Mouse (Mus musculus) mature B cell (primary cell): Measurements from ENCODE around the gene Pheta1.

ENCODE experiments used
- in situ Hi-C: fragments of 300-500 bp; cut with MboI; formaldehyde crosslinking; loops from 2 replicates; pipeline ENCODE4 v1.14.3; 2019

Pheta1 gene

GRCm38 (mm10) chr5:121889819-121890362, 41.1 kb downstream of the Pheta1 start:
- in situ Hi-C loops = no loop called here

- in situ Hi-C loops = no loop called here
These were observed 42.1 kb downstream of the Pheta1 start for GRCm38 (mm10) chr5:121890925-121891324.

GRCm38 (mm10) chr5:121892281-121892680, 43.5 kb downstream of the Pheta1 start:
- in situ Hi-C loops = no loop called here

GRCm38 (mm10) chr5:121893581-121893980, 44.8 kb downstream of the Pheta1 start:
- in situ Hi-C loops = no loop called here

- in situ Hi-C loops = no loop called here
These were observed 45.9 kb downstream of the Pheta1 start for GRCm38 (mm10) chr5:121894647-121895046.

GRCm38 (mm10) chr5:121895117-121895756, 46.5 kb downstream of the Pheta1 start:
- in situ Hi-C loops = no loop called here

GRCm38 (mm10) chr5:121902809-121903745, 54.3 kb downstream of the Pheta1 start:
- in situ Hi-C loops = no loop called here
